Mouse (Mus musculus): ENCODE measurements around the gene Aspscr1. TPM values are rescaled to one million over a fixed set of nuclear protein-coding genes. Genes with fewer than 3 reads are reported as not detected.

The Aspscr1 gene
- 214 and 360 TPM in 2 replicates for polyA plus RNA-seq (2012; ENCODE audit: low replicate concordance)

DNA sequence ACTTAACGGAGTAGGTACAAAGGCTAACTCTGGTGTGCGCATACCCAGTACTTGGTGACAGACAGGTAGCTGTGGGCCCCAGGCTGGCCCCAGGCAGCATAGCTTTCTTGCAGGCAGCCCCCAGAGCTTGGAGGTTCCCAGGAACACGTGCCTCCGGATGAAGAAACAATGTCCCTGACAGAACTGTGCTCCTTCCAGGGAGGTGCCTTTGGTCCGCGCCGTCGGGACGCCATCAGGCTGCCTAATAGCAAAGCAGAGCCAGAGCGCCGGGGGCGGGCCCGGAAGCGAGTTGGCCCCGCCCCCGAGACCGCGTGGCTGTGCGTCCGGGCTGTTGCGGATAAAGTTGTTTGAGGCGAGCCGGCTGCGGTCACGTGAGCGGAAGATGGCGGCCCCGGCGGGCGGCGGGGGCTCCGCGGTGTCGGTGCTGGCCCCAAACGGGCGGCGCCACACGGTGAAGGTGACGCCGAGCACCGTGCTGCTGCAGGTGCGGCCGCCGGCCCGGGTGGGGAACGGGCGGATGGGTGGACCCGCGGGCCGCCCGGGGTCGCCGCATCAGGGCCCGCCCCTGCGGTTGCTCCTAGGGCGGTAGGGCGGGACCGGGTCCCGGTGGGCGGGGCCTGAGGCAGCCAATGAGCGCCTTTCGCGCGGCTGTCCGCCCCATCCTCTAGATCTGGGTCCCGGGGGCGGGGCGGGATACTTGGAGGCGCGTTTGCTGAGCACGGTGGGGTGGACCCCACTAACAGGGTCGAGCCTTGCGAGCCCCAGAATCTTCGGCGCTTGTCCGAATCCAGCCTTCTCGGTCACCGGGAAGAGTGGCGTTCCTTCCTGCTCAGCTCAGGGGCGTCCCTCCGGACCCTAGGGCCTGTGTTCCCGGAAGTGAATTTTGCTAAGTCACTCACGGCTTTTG, at the start of gene Aspscr1:
TSS of gene Aspscr1 (plus strand) at position 287 of the 907 bp plus-strand sequence.

DNA sequence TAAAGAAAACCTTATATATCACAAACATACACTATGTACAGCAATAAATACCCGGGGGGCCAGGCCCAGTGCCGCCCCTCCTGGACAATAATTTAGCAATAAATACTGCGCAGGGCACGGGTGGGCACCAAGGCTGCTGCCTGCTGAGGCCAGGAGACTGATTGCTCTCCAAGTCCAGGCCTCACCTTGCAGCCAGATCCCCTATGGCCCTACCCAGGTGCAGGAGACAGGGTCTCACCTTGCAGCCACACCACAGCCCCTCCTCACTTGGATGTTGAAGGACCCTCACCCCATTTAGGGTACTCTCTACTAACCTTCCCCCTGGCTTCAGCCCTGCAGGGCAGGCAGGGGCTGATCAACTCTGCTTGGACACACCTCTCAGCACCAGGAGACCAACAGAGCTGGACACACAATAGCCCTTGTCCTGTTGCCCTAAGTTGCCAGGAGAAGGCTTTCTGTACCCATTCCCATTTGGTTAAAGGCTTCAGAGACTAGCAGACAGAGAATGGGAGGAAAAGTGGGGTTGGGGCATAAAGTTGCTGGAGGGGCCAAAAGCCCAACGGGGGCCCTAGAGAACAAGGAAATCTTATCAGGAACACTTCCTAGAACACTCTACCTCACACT, 47.5 kb upstream of the Aspscr1 start, which contains the start of gene Sirt7:
TSS of gene Sirt7 (minus strand) at position 89 of the 624 bp plus-strand sequence.

GRCm38 (mm10) chr11:120633520-120634343, 39.0 kb upstream of the Aspscr1 start, which contains the start of gene Mafg:
TSS of gene Mafg (minus strand) at chr11:120633600.

DNA sequence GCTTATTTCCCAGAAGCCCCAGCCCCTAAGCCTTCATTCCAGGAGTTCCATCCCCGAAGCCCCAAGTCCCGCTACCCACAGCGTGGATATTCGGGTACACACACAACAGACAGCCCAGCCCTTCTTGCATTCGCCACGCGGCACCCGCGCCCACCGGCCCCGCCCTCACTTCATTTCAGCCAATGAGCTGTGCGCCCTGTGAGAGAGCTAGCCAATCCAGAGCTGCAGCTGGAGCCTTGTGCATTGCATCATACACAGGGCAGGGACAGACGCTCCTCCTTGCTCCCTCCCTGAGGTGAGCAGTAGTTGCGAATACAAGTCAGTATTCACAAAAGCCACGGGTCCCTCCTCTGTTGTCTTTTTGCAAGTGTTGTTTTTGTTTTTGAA, 29.2 kb upstream of the Aspscr1 start, which contains the start of gene Pycr1:
TSS of gene Pycr1 (minus strand) at position 169 of the 387 bp plus-strand sequence.

GRCm38 (mm10) chr11:120648001-120648476, 24.7 kb upstream of the Aspscr1 start, which contains the start of gene Myadml2:
TSS of gene Myadml2 (minus strand) at chr11:120648158.

DNA sequence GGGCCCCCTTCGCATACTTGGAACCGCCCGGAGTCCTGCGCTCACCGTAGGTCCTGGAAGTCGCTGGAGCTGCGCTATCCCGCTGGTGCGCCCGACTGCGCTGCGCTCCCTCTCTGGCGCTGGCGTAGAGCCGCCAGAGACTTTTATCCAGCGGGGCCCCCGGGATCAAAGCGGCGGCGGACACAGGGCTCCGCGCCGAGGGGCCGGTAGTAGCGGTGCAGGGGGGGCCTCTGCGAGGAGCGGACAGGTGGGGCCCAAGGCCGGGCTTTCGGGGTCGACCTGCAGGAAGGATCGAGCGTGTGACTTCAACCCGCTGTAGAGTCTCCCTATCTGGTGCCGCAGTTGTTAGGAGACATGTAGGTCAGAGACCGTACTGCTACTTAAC, 11.7 kb upstream of the Aspscr1 start, which contains the start of gene Notum:
TSS of gene Notum (minus strand) at position 100 of the 385 bp plus-strand sequence.

GRCm38 (mm10) chr11:120713580-120714518, 41.1 kb downstream of the Aspscr1 start, which contains the start of the genes Cenpx and Lrrc45:
TSS of gene Cenpx (minus strand) at chr11:120713738.
TSS of gene Lrrc45 (plus strand) at chr11:120713925.

GRCm38 (mm10) chr11:120721124-120722066, 48.6 kb downstream of the Aspscr1 start, which contains the start of gene Rac3:
TSS of gene Rac3 (plus strand) at chr11:120721470.

GRCm38 (mm10) chr11:120727169-120727527, 54.4 kb downstream of the Aspscr1 start, which contains the start of gene Dcxr:
TSS of gene Dcxr (minus strand) at chr11:120727281.

DNA sequence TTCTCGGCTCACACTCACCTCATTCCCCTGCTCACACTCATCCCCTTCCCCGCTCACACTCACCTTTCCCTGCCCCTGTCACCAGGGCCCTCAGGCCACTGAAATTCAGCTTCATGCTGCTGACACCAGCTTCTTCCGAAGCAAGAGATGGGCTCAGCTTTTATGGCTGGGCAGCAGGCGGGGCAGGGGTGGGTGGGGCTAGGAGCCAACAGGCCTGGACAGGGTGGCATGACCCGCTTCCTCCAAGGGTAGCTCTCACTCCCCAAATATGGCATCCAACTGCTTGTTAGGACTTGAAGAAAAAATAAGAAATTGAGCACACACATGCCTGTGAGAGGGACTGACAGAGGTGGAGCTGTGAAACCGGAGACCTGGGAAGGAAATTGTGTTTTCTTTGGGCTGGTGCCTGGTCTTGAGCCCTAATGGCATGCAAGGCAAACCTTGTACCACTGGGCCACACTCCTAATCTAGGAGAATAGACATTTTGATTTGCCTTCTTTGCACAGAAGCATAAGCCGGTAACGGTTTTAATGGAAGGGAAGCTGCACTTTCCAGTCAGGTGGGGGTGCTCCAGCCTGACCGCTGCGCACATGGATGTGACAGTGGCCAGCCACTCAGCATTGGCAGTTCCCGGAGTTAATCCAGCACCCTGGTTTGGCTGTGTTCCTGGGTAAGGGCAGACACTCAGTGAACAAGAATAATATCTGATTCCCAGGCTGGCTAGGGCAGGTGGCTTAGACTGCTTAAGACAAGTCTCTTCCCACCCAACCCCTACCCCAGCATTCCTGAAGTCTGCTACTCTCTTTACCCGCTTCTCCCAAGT, 59.3 kb downstream of the Aspscr1 start, which contains the start of gene Cbr2:
TSS of gene Cbr2 (minus strand) at position 257 of the 823 bp plus-strand sequence.

Other genes starting within 250 kb of the Aspscr1 start
- 61.4 and 65.9 TPM in 2 replicates for gene Nploc4, start 235.3 kb upstream of the Aspscr1 start, polyA plus RNA-seq (2012; ENCODE audit: low replicate concordance)
- 0.07 TPM in 1 of 2 replicates, not detected in the other for gene Tspan10, start 230.3 kb upstream of the Aspscr1 start, polyA plus RNA-seq (2012; ENCODE audit: low replicate concordance)
- gene Pde6g, start 219.5 kb upstream of the Aspscr1 start, polyA plus RNA-seq (2012; ENCODE audit: low replicate concordance), result 0.13 and 0.58 TPM in 2 replicates
- gene Oxld1, start 214.9 kb upstream of the Aspscr1 start, polyA plus RNA-seq (2012; ENCODE audit: low replicate concordance), result 10.5 and 12.8 TPM in 2 replicates
- 20.5 and 30.8 TPM in 2 replicates for gene Ccdc137, start 214.9 kb upstream of the Aspscr1 start, polyA plus RNA-seq (2012; ENCODE audit: low replicate concordance)
- 27.3 and 31.8 TPM in 2 replicates for gene Arl16, start 205.4 kb upstream of the Aspscr1 start, polyA plus RNA-seq (2012; ENCODE audit: low replicate concordance)
- gene Mrpl12, start 188.4 kb upstream of the Aspscr1 start, polyA plus RNA-seq (2012; ENCODE audit: low replicate concordance), result 130 and 185 TPM in 2 replicates
- 27.5 and 43.7 TPM in 2 replicates for gene Slc25a10, start 181.1 kb upstream of the Aspscr1 start, polyA plus RNA-seq (2012; ENCODE audit: low replicate concordance)
- not detected in 2 replicates for gene Gcgr, start 142.3 kb upstream of the Aspscr1 start, polyA plus RNA-seq (2012; ENCODE audit: low replicate concordance)
- gene Mcrip1, start 123.2 kb upstream of the Aspscr1 start, polyA plus RNA-seq (2012; ENCODE audit: low replicate concordance), result 130 and 145 TPM in 2 replicates
- not detected in 2 replicates for gene Ppp1r27, start 121.8 kb upstream of the Aspscr1 start, polyA plus RNA-seq (2012; ENCODE audit: low replicate concordance)
- gene P4hb, start 99.7 kb upstream of the Aspscr1 start, polyA plus RNA-seq (2012; ENCODE audit: low replicate concordance), result 322 and 696 TPM in 2 replicates
- gene Arhgdia, start 91.3 kb upstream of the Aspscr1 start, polyA plus RNA-seq (2012; ENCODE audit: low replicate concordance), result 989 and 1,139 TPM in 2 replicates
- gene Alyref, start 74.6 kb upstream of the Aspscr1 start, polyA plus RNA-seq (2012; ENCODE audit: low replicate concordance), result 123 and 133 TPM in 2 replicates
- gene Anapc11, start 74.6 kb upstream of the Aspscr1 start, polyA plus RNA-seq (2012; ENCODE audit: low replicate concordance), result 30.2 and 93.3 TPM in 2 replicates
- 3.7 and 6.2 TPM in 2 replicates for gene Npb, start 64.5 kb upstream of the Aspscr1 start, polyA plus RNA-seq (2012; ENCODE audit: low replicate concordance)
- 62.9 and 99.6 TPM in 2 replicates for gene Pcyt2, start 55.0 kb upstream of the Aspscr1 start, polyA plus RNA-seq (2012; ENCODE audit: low replicate concordance)
- gene Sirt7, start 47.7 kb upstream of the Aspscr1 start, polyA plus RNA-seq (2012; ENCODE audit: low replicate concordance), result 225 and 508 TPM in 2 replicates
- 42.4 and 46.3 TPM in 2 replicates for gene Mafg, start 39.4 kb upstream of the Aspscr1 start, polyA plus RNA-seq (2012; ENCODE audit: low replicate concordance)
- 1.2 and 1.3 TPM in 2 replicates for gene Pycr1, start 29.2 kb upstream of the Aspscr1 start, polyA plus RNA-seq (2012; ENCODE audit: low replicate concordance)
- 0.42 and 1.4 TPM in 2 replicates for gene Myadml2, start 24.8 kb upstream of the Aspscr1 start, polyA plus RNA-seq (2012; ENCODE audit: low replicate concordance)
- not detected in 2 replicates for gene Notum, start 11.8 kb upstream of the Aspscr1 start, polyA plus RNA-seq (2012; ENCODE audit: low replicate concordance)
- gene Cenpx, start 40.8 kb downstream of the Aspscr1 start, polyA plus RNA-seq (2012; ENCODE audit: low replicate concordance), result 30.9 and 103 TPM in 2 replicates
- gene Lrrc45, start 41.0 kb downstream of the Aspscr1 start, polyA plus RNA-seq (2012; ENCODE audit: low replicate concordance), result 32.9 and 53.7 TPM in 2 replicates
- 5.3 and 8.2 TPM in 2 replicates for gene Rac3, start 48.5 kb downstream of the Aspscr1 start, polyA plus RNA-seq (2012; ENCODE audit: low replicate concordance)
- gene Dcxr, start 54.3 kb downstream of the Aspscr1 start, polyA plus RNA-seq (2012; ENCODE audit: low replicate concordance), result 20.4 and 47.0 TPM in 2 replicates
- 7.5 and 8.2 TPM in 2 replicates for gene Cbr2, start 59.1 kb downstream of the Aspscr1 start, polyA plus RNA-seq (2012; ENCODE audit: low replicate concordance)
- 196 and 300 TPM in 2 replicates for gene Hmga1b, start 89.8 kb downstream of the Aspscr1 start, polyA plus RNA-seq (2012; ENCODE audit: low replicate concordance)
- 32.8 and 46.1 TPM in 2 replicates for gene Rfng, start 111.2 kb downstream of the Aspscr1 start, polyA plus RNA-seq (2012; ENCODE audit: low replicate concordance)
- 27.5 and 29.8 TPM in 2 replicates for gene Gps1, start 111.3 kb downstream of the Aspscr1 start, polyA plus RNA-seq (2012; ENCODE audit: low replicate concordance)
- gene Dus1l, start 123.4 kb downstream of the Aspscr1 start, polyA plus RNA-seq (2012; ENCODE audit: low replicate concordance), result 78.0 and 102 TPM in 2 replicates
- 64.1 and 156 TPM in 2 replicates for gene Fasn, start 151.6 kb downstream of the Aspscr1 start, polyA plus RNA-seq (2012; ENCODE audit: low replicate concordance)

Data from hematopoietic multipotent progenitor cell, adult 10-12 weeks (in vitro differentiated cells).